Mouse (Mus musculus) MEL (cell line): ENCODE data around the gene Fbln1.

Experiments
- CTCF ChIP-seq, 3 experiments: IDR thresholded peaks in 2 of 3; conservative IDR thresholded peaks in 1 of 3; 2 replicates each; pipeline ENCODE4 v1.5.1; 2011 to 2012; ENCODE audit warnings: low read length in 3 of 3, low read depth in 2 of 3, mild to moderate bottlenecking in 2 of 3, improper control_type of control experiment in 1 of 3, inconsistent platforms in 1 of 3, mixed read lengths in 1 of 3, moderate library complexity in 1 of 3; ENCODE audit not compliant: control insufficient read depth in 1 of 3, insufficient read depth in 1 of 3, poor library complexity in 1 of 3, severe bottlenecking in 1 of 3
- E2F4 ChIP-seq: IDR thresholded peaks from 2 replicates; pipeline ENCODE4 v1.6.1; 2011; ENCODE audit warnings: low read depth, low read length, improper control_type of control experiment, borderline replicate concordance
- EP300 ChIP-seq, 2 experiments: IDR thresholded peaks; 2 replicates each; pipeline ENCODE4 v1.6.1; 2011; ENCODE audit warnings: improper control_type of control experiment in 2 of 2, low read length in 2 of 2, low read depth in 1 of 2, mild to moderate bottlenecking in 1 of 2
- GATA1 ChIP-seq: IDR thresholded peaks from 2 replicates; pipeline ENCODE4 v1.6.1; 2011; ENCODE audit warnings: low read depth, low read length, improper control_type of control experiment
- MAFK ChIP-seq: IDR thresholded peaks from 2 replicates; pipeline ENCODE4 v1.6.1; 2011; ENCODE audit warnings: low read depth, mild to moderate bottlenecking, low read length, improper control_type of control experiment, borderline replicate concordance
- MYB ChIP-seq: IDR thresholded peaks from 2 replicates; pipeline ENCODE4 v1.6.1; 2011; ENCODE audit warnings: mild to moderate bottlenecking, low read depth, low read length, improper control_type of control experiment
- POLR2A ChIP-seq, 2 experiments: IDR thresholded peaks; 2 replicates each; pipeline ENCODE4 v1.6.1; 2011 to 2012; ENCODE audit warnings: low read length in 2 of 2, mild to moderate bottlenecking in 2 of 2, control low read depth in 1 of 2, improper control_type of control experiment in 1 of 2, low read depth in 1 of 2, moderate library complexity in 1 of 2; ENCODE audit not compliant: control insufficient read depth in 1 of 2, insufficient read depth in 1 of 2, poor library complexity in 1 of 2
- USF1 ChIP-seq: IDR thresholded peaks from 2 replicates; pipeline ENCODE4 v1.6.1; 2014; ENCODE audit warnings: low read depth, mild to moderate bottlenecking, inconsistent platforms, low read length, improper control_type of control experiment, moderate library complexity
- ZNF384 ChIP-seq: IDR thresholded peaks from 2 replicates; pipeline ENCODE4 v1.6.1; 2012; ENCODE audit warnings: low read depth, mild to moderate bottlenecking, inconsistent platforms, low read length, improper control_type of control experiment

- TF ChIP-seq USF1 (no peak), EP300 (IDR thresholded peaks at IDR 0.05; ENCODE audit: low read depth in 1 of 2, low read length in 2 of 2) (no peak), MAFK (no peak), ZNF384 (no peak), CTCF (IDR thresholded peaks at IDR 0.05 in 2 of 3, conservative IDR thresholded peaks at IDR 0.05 in 1 of 3; ENCODE audit: control insufficient read depth in 1 of 3, insufficient read depth in 1 of 3, low read depth in 2 of 3, low read length in 3 of 3, poor library complexity in 1 of 3, severe bottlenecking in 1 of 3) (no peak), GATA1 (no peak), MYB (no peak), E2F4 (no peak), POLR2A (IDR thresholded peaks at IDR 0.05; ENCODE audit: control insufficient read depth in 1 of 2, insufficient read depth in 1 of 2, low read depth in 1 of 2, low read length in 2 of 2, poor library complexity in 1 of 2) (no peak)
Observed at GRCm38 (mm10) chr15:85202199-85202598, 3.5 kb upstream of the Fbln1 start.
